Mouse (Mus musculus) stomach, embryonic 14.5 days (tissue): ENCODE results near the gene Amph. TPM values are rescaled to one million over a fixed set of nuclear protein-coding genes. Genes with fewer than 3 reads are reported as not detected.

ENCODE experiments used
- ATAC-seq: fragments of 200-750 bp; cut with Nextera tagmentation; 2 replicates; pipeline ENCODE4 v1.8.0; 2017; ENCODE audit warnings: low read depth, moderate TSS enrichment; ENCODE audit not compliant: insufficient number of reproducible peaks, insufficient read depth, low FRiP score
- H3K27ac ChIP-seq: fragments of 300-500 bp; sonication (generic); 2 replicates; pipeline ENCODE4 v1.5.1; 2014; ENCODE audit warnings: mild to moderate bottlenecking, low read length, moderate library complexity, mixed read lengths
- H3K27me3 ChIP-seq: fragments of 300-500 bp; sonication (generic); 2 replicates; pipeline ENCODE4 v1.6.1; 2014; ENCODE audit warnings: low read length, control low read depth, mixed read lengths; ENCODE audit not compliant: control insufficient read depth, insufficient read depth
- H3K36me3 ChIP-seq: fragments of 300-500 bp; sonication (generic); 2 replicates; pipeline ENCODE4 v1.6.1; 2014; ENCODE audit warnings: mild to moderate bottlenecking, control low read depth, low read length, moderate library complexity, mixed read lengths; ENCODE audit not compliant: control insufficient read depth, insufficient read depth
- H3K4me1 ChIP-seq: fragments of 300-500 bp; sonication (generic); 2 replicates; pipeline ENCODE4 v1.6.1; 2014; ENCODE audit warnings: low read length, control low read depth, mixed read lengths; ENCODE audit not compliant: control insufficient read depth, insufficient read depth
- H3K4me2 ChIP-seq: fragments of 300-500 bp; sonication (generic); replicated peaks from 2 replicates; pipeline ENCODE4 v1.6.1; 2014; ENCODE audit warnings: low read depth, low read length, control low read depth
- H3K4me3 ChIP-seq: fragments of 300-500 bp; sonication (generic); 2 replicates; pipeline ENCODE4 v1.5.1; 2014; ENCODE audit warnings: low read depth, low read length, control low read depth
- H3K9ac ChIP-seq: fragments of 300-500 bp; sonication (generic); replicated peaks from 2 replicates; pipeline ENCODE4 v1.6.1; 2014; ENCODE audit warnings: low read depth, mild to moderate bottlenecking, control low read depth, low read length, moderate library complexity, mixed read lengths
- H3K9me3 ChIP-seq: fragments of 300-500 bp; sonication (generic); 2 replicates; pipeline ENCODE4 v1.6.1; 2016; ENCODE audit warnings: low read depth, low read length, control low read depth; ENCODE audit not compliant: control insufficient read depth
- WGBS: fragments of 180-500 bp; shearing (Covaris S2); extraction: QIAGEN DNeasy Blood & Tissue Kit; methylation state at CpG from one replicate; pipeline ENCODE4 v1.1.7; 2014; 5-methylcytosine and 5-hydroxymethylcytosine counted together
- polyA plus RNA-seq: library from polyadenylated mRNA; unstranded; fragments of >200 nt; fragmentation: Nextera tagmentation; extraction: Ambion mirVana; gene quantifications from 2 replicates; pipeline ENCODE4 v1.2.1, GENCODE M21; 2014

The Amph gene
- polyA plus RNA-seq, 1 experiment from 2014 or later = 3.3 TPM

GRCm38 (mm10) chr13:19004406-19004805 is 56.4 kb downstream of the Amph start:
- Histone ChIP-seq H3K27ac (no peak overlapping the region), H3K27me3 (no peaks in the 10 kb centered on the region), H3K9ac (no peak overlapping the region), H3K36me3 (no peaks in the 10 kb centered on the region), H3K4me3 (no peak overlapping the region), H3K4me1 (no peaks in the 10 kb centered on the region), H3K9me3 (no peaks in the 10 kb centered on the region), H3K4me2 (no peak overlapping the region)
- 78% methylated on average over 5 of the region's 5 CpGs for WGBS
- no peak for ATAC-seq

GRCm38 (mm10) chr13:19008440-19008839 is 60.4 kb downstream of the Amph start:
- Histone ChIP-seq H3K4me3 (no peak overlapping the region), H3K4me1 (no peaks in the 10 kb centered on the region), H3K27me3 (no peaks in the 10 kb centered on the region), H3K9me3 (no peaks in the 10 kb centered on the region), H3K27ac (no peak overlapping the region), H3K4me2 (no peak overlapping the region), H3K9ac (no peak overlapping the region), H3K36me3 (no peaks in the 10 kb centered on the region)
- no peak for ATAC-seq
- 75% methylated on average over 3 of the region's 3 CpGs for WGBS

GRCm38 (mm10) chr13:19014825-19015375 is 66.9 kb downstream of the Amph start:
- Histone ChIP-seq H3K4me3 (no peak overlapping the region), H3K4me2 (no peak overlapping the region), H3K27me3 (no peaks in the 10 kb centered on the region), H3K9me3 (no peaks in the 10 kb centered on the region), H3K27ac (no peak overlapping the region), H3K36me3 (no peaks in the 10 kb centered on the region), H3K4me1 (no peaks in the 10 kb centered on the region), H3K9ac (no peak overlapping the region)
- WGBS = 91% methylated on average over 4 of the region's 4 CpGs
- no peak for ATAC-seq

- 64% methylated on average over 2 of the region's 2 CpGs for WGBS
- Histone ChIP-seq H3K36me3 (no peaks in the 10 kb centered on the region), H3K4me1 (no peaks in the 10 kb centered on the region), H3K9me3 (no peaks in the 10 kb centered on the region), H3K27ac (no peak overlapping the region), H3K27me3 (no peaks in the 10 kb centered on the region), H3K4me2 (no peak overlapping the region), H3K4me3 (no peak overlapping the region), H3K9ac (no peak overlapping the region)
- no peak for ATAC-seq
Observed at GRCm38 (mm10) chr13:19021529-19021928, 73.5 kb downstream of the Amph start.

GRCm38 (mm10) chr13:19022310-19022709 is 74.3 kb downstream of the Amph start:
- 37% methylated on average over 3 of the region's 3 CpGs for WGBS
- Histone ChIP-seq H3K36me3 (no peaks in the 10 kb centered on the region), H3K27me3 (no peaks in the 10 kb centered on the region), H3K4me3 (no peak overlapping the region), H3K4me1 (no peaks in the 10 kb centered on the region), H3K9me3 (no peaks in the 10 kb centered on the region), H3K4me2 (no peak overlapping the region), H3K9ac (no peak overlapping the region), H3K27ac (no peak overlapping the region)
- ATAC-seq = peak; percentile 48; the same call in 1 of the 2 replicates

GRCm38 (mm10) chr13:19025091-19025688 is 77.2 kb downstream of the Amph start:
- 73% methylated on average over 2 of the region's 2 CpGs for WGBS
- H3K4me1 ChIP-seq = no peaks in the 10 kb centered on the region
- no peak overlapping the region for H3K9ac ChIP-seq
- H3K9me3 ChIP-seq = no peaks in the 10 kb centered on the region
- no peaks in the 10 kb centered on the region for H3K27me3 ChIP-seq
- no peak overlapping the region for H3K4me2 ChIP-seq
- no peak overlapping the region for H3K27ac ChIP-seq
- H3K4me3 ChIP-seq = no peak overlapping the region
- H3K36me3 ChIP-seq = no peaks in the 10 kb centered on the region
- ATAC-seq = no peak

GRCm38 (mm10) chr13:19025906-19026305 is 77.9 kb downstream of the Amph start:
- Histone ChIP-seq H3K4me2 (no peak overlapping the region), H3K27ac (no peak overlapping the region), H3K36me3 (no peaks in the 10 kb centered on the region), H3K27me3 (no peaks in the 10 kb centered on the region), H3K4me3 (no peak overlapping the region), H3K4me1 (no peaks in the 10 kb centered on the region), H3K9me3 (no peaks in the 10 kb centered on the region), H3K9ac (no peak overlapping the region)
- no peak for ATAC-seq
- 88% methylated on average over 4 of the region's 4 CpGs for WGBS

- WGBS = 83% methylated on average over 3 of the region's 3 CpGs
- Histone ChIP-seq H3K36me3 (no peaks in the 10 kb centered on the region), H3K9ac (no peak overlapping the region), H3K4me3 (no peak overlapping the region), H3K4me2 (no peak overlapping the region), H3K4me1 (no peaks in the 10 kb centered on the region), H3K27me3 (no peaks in the 10 kb centered on the region), H3K9me3 (no peaks in the 10 kb centered on the region), H3K27ac (no peak overlapping the region)
- no peak for ATAC-seq
Observed at GRCm38 (mm10) chr13:19026923-19027322, 78.9 kb downstream of the Amph start.
